Mouse (Mus musculus) kidney, adult 18-20 months (tissue): ENCODE results near the gene Id2.
A peak's percentile ranks its signal among the peaks of the same experiment; 100 is the strongest.

ENCODE experiments used
- DNase-seq: peaks from one replicate; pipeline ENCODE4 v3.0.0; 2021

The Id2 gene

DNA sequence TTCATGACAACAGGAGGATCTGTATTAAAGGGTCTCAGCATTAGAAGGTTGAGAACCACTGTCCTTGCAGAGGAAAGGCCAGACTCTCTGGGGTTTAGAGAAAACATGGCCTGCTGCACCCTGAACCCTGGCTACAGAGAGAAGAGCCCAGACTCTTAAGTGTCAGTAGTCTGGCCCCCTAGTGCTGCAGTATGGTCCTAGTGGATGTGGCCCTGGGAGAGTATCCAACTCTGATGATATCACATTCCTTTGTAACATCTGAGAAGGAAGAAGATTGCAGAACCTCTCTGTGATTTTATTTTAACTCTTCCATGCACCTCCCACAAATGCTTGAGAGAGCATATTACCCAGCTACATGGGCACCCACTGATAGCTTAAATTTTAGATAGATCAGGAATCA lies 7.6 kb upstream of the Id2 start:
- no peak for DNase-seq

DNA sequence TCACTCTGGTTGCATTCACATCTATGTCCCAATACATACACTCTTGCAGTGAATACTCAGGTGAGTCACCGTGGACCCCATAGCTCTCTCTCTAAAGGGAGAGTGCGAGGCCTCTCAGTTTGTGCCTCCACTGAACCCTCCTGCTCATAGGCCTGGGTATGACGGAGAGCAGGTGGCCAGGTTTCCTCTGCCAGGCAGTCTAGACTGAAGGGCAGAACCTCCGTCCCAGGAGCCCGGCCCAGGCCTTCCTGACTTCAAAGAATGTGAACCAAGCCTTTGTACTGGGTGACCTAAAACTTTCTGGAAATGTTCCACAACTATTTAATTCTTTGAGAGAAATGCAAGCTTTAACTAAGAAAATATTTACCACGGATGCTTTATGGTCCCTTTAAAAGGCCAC lies 7.0 kb upstream of the Id2 start:
- DNase-seq = no peak

DNA sequence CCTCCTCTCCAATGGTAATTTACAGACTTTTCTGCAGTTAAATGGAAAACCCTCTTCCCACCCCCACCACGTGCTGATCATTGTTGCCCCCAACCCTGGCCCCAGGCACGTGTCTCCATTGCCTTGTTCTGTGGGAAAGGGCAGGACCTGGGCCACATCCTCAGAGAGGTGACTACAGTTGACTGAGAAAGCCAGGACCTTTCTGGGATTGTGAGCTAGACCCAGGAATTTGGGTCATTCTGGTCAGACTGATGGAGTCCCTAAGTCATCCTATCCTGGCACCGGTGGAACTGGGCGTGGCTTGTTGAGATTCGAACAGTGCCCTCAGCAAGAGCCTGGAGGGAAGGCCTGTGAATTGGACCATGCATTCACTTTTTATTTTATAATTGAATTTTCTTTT lies 4.4 kb upstream of the Id2 start:
- peak; percentile 53 for DNase-seq

DNA sequence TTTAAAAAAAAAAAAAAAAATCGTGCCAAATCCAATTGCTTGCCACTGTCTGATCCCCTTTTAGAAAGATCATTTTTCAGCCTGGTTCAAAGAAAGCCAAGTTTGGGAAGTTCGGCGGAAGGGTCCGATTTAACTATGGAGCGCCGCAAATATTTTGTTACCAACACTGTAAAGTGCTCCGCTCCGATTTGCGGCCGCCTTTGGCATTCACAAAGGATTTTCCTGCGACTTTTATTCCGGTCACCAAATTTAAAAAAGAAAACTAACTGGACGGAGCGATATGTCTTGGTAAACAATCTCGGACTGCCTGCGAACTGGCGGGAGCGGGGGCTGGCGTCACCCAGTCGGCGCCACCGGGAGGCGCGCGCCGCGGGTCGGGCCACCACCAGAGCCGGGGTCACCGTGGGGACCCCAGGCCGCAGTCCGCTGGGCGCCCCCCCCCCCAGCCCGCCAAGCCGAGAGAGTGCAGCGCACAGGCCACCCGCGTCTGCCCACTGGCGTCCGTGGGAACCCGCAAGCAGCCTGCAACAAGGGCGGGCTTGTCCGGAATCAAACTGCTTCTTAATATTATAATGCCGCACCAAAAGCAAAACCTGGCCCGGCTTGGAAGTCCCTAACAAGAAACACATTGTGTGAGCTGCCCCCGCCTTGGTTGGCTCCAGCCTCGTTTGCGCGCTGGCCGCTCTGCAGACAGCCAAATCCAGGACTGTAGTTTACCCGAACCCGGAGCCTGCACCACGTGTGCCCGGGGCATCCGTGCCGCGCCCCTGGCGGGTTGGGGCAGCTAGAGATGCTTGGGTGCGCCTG lies 3.7 kb upstream of the Id2 start:
- DNase-seq = peak; percentile 73

DNA sequence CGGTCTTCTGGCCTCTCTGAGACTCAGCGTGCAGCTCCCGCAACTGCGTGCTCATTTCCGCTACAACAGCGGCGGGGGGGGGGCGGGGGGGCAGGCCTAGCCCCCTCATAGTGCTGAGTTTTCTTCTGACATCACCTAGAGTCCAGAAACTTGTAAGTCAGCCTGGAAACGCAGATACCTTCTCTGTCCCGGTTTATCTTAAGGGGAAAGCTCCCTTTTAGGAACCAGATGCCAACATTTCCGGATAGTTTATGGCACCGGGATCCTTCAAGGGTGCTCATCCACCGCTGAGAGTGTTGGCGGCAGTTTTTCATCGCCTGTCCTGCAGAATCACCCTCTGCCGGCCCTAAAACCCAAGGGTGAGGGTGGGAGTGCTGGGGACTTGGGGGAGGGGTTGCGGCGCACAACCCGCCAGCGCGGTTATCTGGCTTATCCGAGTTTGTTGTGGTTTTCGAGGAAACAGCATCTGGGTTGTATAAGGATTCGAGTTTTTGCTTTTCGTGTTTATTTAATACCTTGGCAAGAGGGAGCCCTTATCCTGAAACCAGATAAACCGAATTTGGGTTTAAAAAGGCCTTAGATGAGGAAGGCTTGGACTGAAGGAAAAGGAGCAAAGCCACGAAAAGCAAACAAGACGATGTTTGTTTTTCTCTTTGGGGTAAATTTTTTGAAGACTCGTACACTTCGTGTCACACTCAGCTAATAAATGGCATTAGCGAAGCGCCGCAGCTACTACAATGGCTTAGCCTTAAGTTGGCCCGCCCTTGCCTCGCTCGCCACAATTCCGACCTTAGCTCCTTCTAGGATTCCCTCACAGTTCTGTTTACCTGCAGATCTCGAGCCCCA lies 2.8 kb upstream of the Id2 start:
- peak; percentile 72 for DNase-seq

DNA sequence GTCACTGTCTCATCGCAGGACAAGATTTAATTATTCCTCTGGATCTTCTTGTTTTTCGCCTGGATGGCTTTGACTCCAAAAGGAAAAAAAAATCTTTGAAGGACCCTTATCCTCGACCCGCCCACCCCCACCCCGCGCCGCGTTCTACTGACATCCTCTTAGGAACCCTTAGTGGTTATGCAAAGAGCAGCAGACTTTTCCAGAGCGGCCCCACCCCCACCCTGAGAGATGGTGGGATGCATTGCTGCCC lies 2.3 kb upstream of the Id2 start:
- no peak for DNase-seq

DNA sequence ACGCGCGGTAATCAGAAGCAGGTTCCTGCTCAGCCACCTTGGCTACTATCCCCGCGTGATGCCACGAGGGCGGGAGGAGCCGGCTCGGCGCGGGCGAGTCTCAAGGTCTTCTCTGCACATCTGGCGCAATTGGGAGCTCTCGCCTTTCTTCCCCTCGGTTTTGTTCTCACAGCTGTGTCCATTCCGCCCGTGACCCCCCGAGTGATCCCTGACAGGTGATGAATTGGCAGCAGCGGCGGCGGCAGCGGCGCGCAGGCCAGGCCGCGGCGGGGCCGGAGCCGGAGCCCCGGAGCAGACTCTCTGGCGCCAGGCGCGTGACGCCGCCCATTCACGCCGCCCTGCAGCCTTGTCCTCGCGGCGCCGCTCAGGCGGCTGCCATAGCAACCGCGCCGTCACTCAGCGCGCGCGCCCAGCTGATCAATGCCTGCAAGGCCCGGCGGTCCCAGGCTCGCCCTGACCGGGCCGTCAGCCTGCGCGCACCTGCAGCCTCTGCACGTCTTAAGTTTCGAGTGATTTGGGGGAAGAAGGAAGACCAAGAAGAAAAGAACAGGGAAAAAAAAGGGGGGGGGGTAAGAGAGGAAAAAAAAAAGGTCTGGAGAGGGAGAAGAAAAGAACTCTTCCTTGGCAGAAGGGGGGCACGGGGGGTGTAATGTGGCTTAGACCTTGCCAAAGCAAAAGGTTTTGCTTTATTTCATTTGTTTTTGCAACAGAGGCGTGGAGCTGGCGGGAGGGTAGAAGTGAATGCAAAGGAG lies 1.8 kb upstream of the Id2 start:
- peak; percentile 95 for DNase-seq

DNA sequence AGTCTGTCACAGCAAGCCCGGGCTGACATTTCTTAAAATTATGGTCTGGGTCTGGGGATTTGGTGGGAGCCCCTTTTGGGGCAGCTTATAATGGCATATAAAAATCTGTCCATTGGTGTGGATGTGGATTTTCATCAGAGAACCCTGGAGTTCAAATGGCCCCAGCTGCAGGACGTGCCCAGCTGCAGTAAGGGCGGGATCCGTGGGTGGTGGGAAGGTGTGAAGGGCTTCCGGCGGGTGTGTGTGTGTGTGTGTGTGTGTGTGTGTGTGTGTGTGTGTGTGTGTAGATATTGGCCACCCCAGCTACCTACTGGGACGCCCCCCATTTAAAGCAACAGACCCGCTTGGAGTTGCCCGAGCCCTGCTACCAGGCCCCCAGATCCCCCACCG lies 1.2 kb upstream of the Id2 start:
- DNase-seq = no peak

DNA sequence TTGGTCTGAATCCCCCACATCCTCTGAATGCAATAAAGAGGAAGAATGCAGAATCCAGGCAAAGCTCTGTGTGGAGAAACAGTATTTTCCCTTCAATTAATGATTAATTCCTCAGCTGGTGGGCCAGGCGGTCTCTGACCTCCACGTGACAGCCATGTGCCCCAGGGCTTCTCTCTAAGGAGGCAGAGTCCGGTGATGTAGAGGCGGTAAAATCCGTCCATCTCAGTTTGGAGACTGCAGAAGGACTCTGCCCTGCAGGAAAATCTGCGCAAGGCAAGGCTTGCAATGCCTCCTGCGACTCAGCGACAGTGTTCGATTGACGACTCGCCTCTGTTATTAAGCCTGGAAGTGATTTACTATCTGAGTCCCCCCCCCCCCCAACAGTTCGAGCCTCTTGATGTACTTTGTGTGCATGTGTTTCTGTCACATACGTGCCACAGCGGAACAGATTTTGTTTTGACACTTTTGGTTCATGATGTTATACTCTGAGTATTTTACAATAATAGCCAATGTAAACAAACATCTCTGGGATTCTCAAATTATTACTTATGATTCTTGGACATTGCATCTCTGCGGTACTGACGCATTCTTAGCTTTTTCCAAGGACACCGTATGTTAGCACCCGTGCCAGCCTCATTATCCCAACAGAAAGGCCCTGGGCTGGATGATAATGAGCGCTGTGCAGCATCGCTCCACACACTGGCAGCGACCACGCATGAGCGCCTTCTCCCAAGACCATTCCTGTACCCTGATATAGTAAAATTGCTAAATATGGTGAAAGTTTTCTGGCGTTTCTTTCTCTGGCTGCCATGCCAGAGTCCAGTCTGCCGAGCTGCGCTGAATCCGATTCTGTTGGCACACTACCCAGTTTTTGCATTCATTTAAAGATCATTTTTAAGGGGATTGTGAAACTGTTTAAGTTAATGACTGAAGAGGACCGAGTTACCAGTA lies 545 bp upstream of the Id2 start:
- DNase-seq = peak; percentile 89

DNA sequence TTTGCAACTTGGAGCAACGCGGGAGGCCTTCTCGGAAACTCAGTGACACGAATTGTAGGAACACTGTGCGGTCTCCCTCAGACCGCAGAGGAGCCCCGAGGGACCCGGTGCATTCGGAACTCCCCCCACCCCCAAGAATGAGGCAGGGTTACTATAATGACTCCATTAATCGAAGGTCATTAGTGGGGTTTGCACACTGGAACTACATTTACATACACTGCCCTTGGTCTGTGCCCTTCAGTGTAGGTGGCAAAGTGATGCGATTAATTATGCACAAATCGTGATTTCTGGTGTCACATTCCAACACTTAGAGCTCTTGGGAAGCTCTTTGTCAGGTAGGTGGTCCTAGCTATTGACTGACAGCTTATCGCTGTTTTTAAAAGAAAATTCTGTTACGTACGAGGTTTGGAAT lies 294 bp downstream of the Id2 start:
- DNase-seq = no peak

DNA sequence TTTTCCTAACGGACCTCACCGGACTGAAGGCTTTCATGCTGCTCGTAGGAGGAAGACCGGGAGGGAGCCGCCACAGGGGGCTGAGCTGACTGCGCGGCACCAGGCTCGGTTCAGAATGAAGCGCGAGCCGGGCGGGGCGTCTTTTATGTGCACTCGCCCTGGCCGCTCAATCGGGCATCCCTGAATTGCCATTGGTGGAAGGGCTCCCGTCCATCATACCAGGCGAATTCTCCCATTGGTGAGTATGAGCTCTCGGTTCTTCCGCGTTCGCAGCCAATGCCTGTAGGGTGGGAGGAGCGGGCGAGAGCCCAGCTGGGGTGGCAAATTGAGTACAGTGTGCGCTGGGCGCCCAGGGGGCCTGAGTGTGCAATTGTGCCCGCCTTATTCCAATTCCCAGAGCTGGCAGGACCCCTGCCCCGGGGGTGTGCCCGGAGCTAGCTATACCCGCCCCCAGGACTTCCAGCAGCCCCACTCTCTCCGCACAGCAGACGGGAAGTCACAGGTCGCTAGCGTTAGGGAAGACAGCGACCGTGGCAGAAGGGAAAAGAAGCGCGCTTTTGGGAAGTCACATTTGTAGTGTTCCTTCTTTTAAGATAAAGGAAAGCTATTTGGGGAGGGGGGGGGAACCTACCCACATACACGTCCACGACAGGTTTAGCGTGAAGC lies 833 bp downstream of the Id2 start:
- DNase-seq = peak; percentile 98

DNA sequence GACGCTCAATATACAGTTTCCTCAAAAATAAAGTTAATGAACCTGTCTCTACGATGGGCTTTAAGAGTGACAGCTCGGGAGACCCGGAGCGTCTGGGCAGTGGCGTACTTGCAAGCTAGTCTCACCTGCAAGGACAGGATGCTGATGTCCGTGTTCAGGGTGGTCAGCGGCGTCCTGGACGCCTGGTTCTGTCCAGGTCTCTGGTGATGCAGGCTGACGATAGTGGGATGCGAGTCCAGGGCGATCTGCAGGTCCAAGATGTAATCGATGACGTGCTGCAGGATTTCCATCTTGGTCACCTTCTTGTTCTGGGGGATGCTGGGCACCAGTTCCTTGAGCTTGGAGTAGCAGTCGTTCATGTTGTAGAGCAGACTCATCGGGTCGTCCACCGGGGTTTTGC lies 1.4 kb downstream of the Id2 start:
- no peak for DNase-seq

DNA sequence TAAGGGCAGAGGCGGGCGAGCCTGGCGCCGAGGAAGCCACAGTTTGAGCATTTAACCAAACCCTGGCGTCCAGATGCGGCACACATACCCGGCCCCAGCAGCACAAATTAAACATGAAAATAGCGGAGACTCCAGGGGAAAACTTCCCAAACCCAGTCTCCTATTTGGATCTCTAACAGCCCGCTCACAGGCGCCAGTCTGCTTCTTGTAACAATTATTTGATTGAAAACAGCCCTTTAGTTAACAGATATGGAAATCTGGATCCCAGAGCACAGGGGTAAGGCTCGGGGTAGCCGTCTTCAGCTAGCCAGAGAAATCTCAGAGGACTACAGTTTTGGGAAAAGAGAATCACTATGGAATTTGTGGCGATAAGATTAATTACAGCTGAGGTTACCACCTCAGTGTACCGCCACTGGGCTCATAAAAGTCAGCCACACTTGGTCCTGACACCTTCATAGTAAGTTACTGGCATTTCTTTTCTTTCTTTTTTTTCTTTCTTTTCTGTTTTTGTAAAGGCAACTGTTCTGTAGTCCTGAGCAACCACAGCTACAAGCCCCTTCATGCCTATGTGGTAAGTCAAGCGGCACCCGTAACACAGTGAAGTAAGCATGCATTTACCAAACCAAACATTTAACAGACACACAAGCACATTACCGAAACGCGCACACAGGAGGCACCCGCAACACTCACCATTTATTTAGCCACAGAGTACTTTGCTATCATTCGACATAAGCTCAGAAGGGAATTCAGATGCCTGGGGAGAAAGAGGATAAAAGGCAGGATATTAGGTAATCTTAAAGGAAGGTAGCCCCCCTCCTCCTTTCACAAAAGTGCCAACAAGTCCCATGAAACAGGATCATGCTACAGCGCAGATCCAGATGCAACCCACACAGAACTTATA lies 2.1 kb downstream of the Id2 start:
- peak; percentile 60 for DNase-seq

DNA sequence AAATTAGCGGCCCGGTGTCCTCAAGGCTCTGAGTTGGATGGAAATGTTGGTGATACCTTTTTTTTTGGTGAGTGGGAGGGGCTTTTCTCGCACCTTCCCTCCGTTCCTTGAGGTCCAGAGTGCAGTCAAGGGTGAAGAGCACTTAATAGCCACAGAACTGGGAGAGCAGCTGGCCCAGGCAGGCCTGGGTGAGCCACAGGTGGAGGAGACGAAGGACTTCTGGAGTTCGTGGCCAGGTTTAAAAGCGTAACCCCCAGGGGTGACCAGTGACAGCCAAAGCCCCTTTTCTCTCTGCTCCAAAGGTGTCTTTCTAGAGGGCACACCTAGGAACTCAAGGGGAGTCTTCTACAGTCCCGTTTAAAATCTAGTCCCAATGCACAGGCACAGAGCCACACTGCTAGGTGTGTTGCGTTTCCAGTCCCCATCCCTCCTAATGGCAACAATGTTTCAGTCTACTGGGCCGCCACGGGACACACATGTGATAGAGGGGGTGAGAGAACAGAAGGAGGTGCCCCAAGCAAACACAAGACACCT lies 3.6 kb downstream of the Id2 start:
- DNase-seq = peak; percentile 78

DNA sequence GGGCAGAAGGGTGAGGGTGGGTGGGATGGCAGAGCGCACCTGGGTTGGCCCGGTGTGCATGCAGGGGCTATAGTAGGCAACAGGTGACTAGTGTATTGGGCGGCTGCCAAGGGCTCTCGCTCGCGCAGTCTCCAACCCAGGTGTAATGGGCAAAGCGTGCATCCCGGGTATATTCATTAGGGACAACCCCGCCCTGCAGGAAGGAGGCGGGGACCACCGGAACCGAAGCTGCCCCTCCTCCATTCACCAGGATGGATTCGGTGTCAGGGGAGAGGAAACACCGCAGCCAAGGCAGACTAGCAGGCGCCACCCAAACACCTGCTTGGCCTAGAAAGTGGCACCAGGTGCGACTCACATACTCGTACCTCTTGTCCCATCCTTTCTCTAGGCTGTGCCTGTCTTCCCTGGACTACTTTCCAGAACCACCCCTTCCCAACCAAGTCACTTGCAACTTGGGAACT lies 4.2 kb downstream of the Id2 start:
- DNase-seq = peak; percentile 86

DNA sequence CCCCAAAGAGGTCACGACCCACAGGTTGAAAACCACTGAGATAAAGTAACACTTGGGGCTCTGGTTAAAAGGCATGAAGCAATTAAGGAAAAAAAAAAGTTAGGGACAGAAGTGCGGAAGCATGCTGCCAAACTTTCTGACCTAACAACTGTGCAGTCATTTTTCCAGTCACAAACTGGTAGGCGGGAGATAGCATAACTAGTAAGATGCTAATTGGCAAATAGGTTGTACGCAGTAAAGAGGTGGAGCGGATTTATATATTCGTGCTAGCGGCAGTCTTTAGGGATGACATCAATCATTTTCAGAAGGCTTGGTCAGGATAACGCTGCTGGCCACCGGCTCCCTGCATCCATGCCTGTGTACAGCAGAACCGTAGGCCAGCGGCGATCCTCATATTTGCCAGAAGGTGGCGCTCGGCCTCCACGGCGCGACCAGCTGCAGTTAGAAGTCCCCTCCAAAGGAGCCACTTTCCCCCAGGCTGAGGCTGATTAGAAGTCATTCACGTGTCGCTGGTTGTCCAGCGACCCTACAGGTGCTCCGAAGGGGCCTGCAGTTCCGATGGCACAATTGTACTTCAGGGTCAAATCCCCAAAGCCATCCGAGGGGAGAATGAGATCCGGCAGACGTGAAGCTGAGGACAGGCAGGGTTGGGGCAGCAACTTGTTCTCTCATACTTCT lies 4.8 kb downstream of the Id2 start:
- peak; percentile 92 for DNase-seq

DNA sequence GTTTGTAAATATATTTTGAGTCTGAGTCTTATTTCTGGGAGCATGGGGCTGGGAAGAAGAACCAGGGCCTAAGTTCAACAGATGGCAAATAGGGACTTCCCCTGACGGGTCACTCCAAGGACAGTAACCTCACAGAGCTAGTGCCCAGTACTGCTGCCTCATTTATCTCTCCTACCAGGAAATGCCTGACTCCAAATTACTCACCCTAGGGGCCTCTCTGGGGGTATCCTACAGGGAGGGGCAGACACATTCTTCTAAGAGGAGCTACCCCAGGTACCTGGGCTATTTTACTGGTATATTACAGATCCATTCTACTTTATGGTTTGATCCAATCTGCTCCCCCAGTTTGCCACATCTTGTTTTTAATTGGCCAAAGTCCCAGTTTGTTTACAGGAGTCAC lies 7.5 kb downstream of the Id2 start:
- no peak for DNase-seq

DNA sequence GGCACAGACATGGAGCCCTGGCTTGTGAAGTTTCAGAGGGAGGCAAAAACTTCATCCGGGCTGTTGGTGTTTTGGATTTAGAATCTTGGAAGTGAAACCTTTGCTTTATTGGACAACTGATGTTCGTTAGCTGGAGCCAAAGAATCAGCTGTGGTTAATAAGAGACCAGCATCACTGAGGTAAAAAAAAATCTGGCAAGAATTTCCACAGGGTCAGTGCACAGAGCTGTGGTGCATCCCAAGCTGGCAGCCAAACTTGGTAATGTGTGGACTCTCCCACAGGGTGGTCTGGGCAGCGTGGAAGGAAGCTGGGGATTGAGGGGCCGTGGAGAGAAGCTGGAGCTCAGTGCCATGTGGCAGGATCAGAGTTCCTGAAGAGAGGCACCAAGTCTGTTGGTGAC lies 10.0 kb downstream of the Id2 start:
- DNase-seq = peak; percentile 34

DNA sequence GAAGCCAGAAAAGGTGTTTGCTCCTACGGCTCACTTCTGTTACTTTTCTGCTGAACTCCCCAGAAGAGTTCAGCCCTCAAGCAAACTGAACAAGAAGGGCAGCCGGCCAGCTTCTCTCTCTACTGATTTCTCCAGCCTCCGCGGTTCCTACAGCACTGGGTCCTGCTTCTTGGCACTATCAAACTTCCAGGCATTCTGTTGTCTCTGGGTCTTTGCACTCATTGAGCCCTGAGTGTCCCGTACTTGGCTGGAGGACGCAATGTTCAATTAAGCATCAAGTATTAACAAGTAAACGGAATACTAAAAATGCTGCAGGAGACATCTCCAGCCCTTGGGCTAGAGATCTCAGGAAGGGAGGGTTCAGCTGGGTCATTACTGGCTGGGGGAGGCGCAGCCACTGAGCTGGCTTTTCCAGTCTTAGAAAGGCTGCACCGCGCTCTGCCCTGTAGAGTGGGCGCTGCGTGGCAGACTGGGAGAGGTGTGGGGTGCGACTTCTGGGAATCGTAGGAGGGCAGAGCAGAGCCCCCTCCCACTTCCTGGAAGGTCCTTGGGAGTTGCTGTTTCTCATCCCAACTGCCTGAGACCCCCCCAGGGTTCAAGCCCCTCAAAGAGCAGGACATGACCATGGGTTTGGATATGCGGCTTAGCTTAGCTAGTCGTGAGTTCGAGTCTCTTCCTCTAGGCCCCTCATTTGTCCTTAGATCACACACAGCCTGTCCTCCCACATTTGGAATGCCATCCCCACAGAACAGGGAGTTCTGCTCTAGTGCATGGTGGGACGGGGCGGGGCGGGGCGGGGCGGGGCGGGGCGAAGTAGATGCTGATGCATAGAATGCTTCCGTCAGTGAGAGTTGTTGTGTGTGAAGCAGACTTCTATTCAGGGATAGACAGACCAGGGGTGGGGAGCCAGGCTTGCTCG lies 13.4 kb downstream of the Id2 start:
- DNase-seq = no peak
